Mouse (Mus musculus): ENCODE measurements around the gene Phox2b.

Gene Phox2b

DNA sequence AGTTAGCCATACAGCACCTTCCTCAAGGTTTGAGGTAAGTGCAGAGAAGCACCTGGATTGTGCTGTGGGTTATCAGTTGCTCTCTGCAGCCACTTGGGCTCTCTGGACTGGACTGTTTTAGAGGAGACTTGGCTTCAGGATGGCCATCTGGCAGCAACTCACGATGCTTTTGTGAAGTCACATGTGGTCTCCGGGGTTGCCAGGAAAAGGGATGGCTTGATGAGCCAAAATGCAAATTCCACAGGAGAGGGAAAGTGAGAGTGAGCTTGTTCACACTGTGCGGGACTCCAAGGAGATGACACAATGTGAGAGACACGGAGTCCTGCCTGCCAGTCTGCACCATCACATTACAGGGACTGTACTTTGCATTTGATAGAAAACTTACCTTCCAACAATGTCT, 7.3 kb downstream of the Phox2b start:
- no peak for DNase-seq (ENCODE audit: low spot score)

DNA sequence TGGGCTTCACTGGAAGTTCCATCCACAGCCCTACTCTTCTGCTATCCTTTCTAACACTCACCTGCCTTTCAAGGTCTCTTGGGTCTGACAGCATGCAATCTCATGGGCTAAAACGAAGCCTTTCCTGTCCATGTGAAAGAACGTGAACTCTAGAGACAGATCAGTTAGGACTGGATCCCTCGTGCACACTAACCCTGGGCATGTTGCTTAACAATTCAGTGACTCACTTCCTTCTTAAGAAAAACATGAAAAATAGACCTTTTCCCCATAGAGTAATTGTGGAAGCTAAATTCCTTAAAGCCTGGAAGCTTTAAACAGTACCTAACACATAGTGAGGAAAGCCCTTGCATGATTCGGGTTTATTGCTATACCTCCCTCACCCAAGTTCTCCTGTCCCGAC, 8.2 kb downstream of the Phox2b start:
- no peak for DNase-seq (ENCODE audit: low spot score)

DNA sequence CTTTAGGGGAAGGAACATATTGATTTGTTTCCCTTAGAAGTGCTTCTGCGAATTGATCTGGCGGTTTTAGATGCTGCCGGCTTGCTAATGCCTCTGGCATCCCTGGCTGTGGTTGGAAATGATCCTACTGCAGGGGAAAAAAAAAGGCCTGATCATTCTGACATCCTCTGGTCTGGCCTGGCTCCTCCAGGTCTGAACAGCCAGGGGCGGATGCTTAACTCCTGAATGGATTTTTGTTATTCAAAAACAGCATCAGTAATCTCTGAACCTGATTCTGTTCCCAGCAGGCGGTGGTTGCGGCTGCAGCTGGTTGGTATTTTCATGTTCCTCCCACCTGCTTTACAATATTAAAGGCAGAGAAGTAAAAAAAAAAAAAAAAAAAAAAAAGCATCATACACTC, 16.0 kb downstream of the Phox2b start:
- no peak for DNase-seq (ENCODE audit: low spot score)

DNA sequence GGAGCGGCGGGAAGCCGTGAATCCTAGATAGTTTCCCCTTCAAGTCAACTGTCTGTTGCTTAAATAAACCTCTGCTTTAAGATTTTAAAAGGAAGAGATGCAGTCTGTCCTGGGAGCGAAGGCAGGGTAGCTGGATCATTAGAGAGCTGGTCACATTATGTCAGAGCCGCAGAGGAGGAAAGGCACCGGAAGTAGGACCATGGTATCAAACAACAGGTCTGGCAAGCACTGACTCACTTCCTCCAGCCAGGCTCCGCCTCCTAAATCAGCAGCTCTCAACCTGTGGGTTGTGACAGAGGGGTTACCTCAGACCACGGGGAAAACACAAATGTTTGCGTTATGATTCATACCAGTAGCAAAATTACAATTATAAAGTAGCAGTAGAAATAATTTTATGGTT, 35.5 kb downstream of the Phox2b start:
- no peak for DNase-seq (ENCODE audit: low spot score)

DNA sequence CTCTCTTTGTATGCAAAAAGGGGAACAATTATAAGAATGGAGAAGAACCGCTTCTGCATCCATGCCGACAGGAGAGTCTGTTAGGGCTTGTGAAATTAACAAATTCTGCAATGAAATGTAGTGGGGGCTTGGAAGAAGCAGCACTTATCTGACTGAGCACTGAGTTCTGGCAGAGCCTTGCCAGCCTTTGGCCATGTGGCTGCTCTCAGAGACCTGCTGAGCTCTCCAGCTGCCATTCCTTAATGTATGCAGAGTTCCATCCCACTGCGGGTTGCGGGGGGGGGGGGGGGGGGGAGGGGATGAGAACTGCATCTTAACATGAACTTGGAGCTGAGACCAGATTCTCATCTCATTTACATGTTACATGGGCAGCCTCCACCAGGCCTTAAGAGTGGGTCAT, 38.6 kb downstream of the Phox2b start:
- DNase-seq (ENCODE audit: low spot score): no peak

DNA sequence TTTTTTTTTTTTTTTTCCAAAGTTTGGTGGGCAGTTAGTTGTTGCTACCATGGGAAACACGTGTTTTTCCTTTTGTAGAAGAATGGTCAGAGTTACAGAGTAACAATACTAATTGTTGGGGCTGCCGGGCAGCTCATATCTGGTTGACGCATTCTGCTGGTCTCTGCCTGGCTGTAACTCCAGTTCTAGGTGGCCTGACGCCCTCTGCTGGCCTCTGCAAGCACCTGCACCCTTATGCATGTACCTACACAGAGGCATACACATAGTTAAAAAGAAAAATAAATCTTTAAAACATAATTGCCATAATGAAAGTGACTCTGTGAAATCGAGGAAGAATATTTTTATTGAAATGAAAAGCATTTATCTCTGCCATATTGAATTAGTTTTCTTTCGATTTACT, 41.3 kb downstream of the Phox2b start:
- no peak for DNase-seq (ENCODE audit: low spot score)

DNA sequence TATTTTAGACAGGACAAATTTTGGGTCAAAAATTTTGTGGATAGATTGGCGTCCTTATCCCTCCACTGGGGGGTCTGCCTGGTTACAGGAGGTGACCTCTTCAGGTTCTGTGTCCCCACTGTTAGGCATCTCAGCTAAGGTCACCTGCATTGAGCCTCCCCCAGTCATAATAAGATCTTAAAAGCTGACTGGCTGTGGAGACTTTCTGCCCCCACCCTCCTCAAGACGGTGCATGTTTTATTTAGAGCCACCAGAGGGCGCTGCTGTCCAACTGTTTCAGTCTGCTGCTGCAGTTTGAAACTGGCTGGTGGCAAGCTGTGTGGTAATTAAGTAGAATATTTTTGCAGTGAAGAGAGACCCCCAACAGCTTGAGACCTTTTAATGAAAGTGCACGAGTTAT, 51.1 kb downstream of the Phox2b start:
- no peak for DNase-seq (ENCODE audit: low spot score)
